Mouse (Mus musculus) myocyte (in vitro differentiated cells): ENCODE results near the gene Dnttip1.

ENCODE experiments used
- E2F4 ChIP-seq: IDR thresholded peaks from one replicate; pipeline ENCODE4 v1.6.1; 2011; ENCODE audit warnings: mild to moderate bottlenecking, control low read depth, moderate library complexity; ENCODE audit not compliant: insufficient read depth
- POLR2A ChIP-seq: IDR thresholded peaks from one replicate; pipeline ENCODE4 v1.6.1; 2011; ENCODE audit warnings: low read depth, mild to moderate bottlenecking, control low read depth, moderate library complexity; ENCODE audit not compliant: insufficient read length

DNA sequence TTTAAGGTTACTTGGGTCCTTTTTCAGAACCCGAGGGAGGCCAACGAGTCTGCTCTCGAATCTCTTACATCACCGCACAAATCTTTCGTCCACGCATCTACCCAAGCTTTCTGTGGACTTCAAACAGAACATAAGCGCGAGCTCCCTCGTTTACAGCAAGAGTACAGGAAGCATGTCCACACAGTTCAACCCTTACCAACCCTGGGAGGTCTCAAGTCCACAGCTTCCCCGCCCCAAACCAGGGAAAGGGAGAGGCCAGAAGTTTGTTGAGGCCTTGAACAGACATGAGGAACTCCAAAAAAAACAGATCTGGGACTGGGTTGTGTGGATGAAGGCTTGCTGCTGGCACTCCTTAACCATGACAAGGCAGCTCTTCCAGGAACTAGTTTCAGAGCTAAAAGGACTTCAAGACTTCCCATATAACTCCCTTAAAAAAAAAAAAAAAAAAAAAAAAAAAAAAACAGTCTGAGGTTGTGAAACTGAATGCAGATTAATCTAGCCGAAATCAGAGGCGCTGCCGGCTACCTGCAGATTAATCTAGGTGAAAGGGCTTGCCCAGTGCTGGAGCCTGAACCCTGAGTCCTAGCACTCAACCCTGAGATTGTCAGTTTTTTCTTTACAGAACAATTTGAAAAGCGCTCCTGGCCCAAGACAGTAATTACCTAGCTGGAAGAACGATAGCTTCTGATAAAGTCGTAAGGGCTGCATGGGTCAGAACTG, 57.6 kb downstream of the Dnttip1 start:
- TF ChIP-seq POLR2A (no peak), E2F4 (no peak)
